Mouse (Mus musculus) thymus, adult 2 months (tissue): ENCODE results near the gene Zfyve28.

Experiments
- CTCF ChIP-seq: fragments of 200-500 bp; IDR thresholded peaks from 2 replicates; pipeline ENCODE4 v1.5.1; 2012; ENCODE audit warnings: mild to moderate bottlenecking, control low read depth, low read length, moderate library complexity, borderline replicate concordance; ENCODE audit not compliant: control insufficient read depth, poor library complexity, insufficient read depth; ENCODE audit errors: extremely low read depth
- POLR2A ChIP-seq: fragments of 200-500 bp; IDR thresholded peaks from 2 replicates; pipeline ENCODE4 v1.6.1; 2012; ENCODE audit warnings: mild to moderate bottlenecking, low read length, control low read depth, moderate library complexity; ENCODE audit not compliant: control insufficient read depth, poor library complexity, insufficient read depth; ENCODE audit errors: extremely low read depth

DNA sequence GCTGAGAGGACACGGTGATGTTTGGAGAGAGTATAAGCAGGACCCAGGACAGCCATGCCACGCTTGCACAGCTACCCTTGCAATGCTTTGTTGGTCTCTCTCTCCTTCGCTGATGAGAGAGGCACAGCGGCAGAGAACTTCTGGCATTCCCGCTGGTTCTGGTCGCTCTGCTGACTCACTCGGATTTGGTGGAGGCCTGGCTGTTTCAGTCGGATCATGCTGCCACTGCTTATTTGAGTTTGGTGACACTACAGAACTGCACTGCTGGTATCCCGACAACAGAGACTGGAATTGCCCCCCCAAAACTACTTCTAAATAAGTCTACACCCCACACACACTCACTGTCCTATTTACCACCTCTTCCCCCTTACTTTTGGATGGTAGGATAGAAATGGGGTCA lies 9.0 kb downstream of the Zfyve28 start:
- TF ChIP-seq CTCF = no peak
- no peak for TF ChIP-seq POLR2A
